Mouse (Mus musculus) neural tube, embryonic 13.5 days (tissue): ENCODE data around the gene Wdr59. TPM values are rescaled to one million over a fixed set of nuclear protein-coding genes. Genes with fewer than 3 reads are reported as not detected.

ENCODE experiments used
- ATAC-seq: fragments of 200-750 bp; cut with Nextera tagmentation; 2 replicates; pipeline ENCODE4 v1.8.0; 2017; ENCODE audit warnings: low read depth, mild to moderate bottlenecking, moderate TSS enrichment, moderate library complexity
- H3K27ac ChIP-seq: fragments of 300-500 bp; sonication (generic); replicated peaks from 2 replicates; pipeline ENCODE4 v1.5.1; 2015; ENCODE audit warnings: moderate library complexity, mild to moderate bottlenecking, inconsistent platforms
- H3K27me3 ChIP-seq: fragments of 300-500 bp; sonication (generic); 2 replicates; pipeline ENCODE4 v1.6.1; 2015; ENCODE audit warnings: mild to moderate bottlenecking, inconsistent platforms
- H3K36me3 ChIP-seq: fragments of 300-500 bp; sonication (generic); 2 replicates; pipeline ENCODE4 v1.6.1; 2015; ENCODE audit warnings: mild to moderate bottlenecking, inconsistent platforms
- H3K4me1 ChIP-seq: fragments of 300-500 bp; sonication (generic); replicated peaks from 2 replicates; pipeline ENCODE4 v1.6.1; 2015; ENCODE audit warnings: inconsistent platforms
- H3K4me2 ChIP-seq: fragments of 300-500 bp; sonication (generic); 2 replicates; pipeline ENCODE4 v1.6.1; 2015; ENCODE audit warnings: inconsistent platforms, mild to moderate bottlenecking, moderate library complexity
- H3K4me3 ChIP-seq: fragments of 300-500 bp; sonication (generic); 2 replicates; pipeline ENCODE4 v1.5.1; 2015; ENCODE audit warnings: mild to moderate bottlenecking, inconsistent platforms
- H3K9ac ChIP-seq: fragments of 300-500 bp; sonication (generic); 2 replicates; pipeline ENCODE4 v1.6.1; 2015; ENCODE audit warnings: moderate library complexity, mild to moderate bottlenecking, inconsistent platforms
- H3K9me3 ChIP-seq: fragments of 300-500 bp; sonication (generic); 2 replicates; pipeline ENCODE4 v1.6.1; 2016; ENCODE audit warnings: inconsistent platforms
- WGBS: fragments of 180-500 bp; shearing (Covaris S2); methylation state at CpG from one replicate; pipeline ENCODE4 v1.1.7; 2015; 5-methylcytosine and 5-hydroxymethylcytosine counted together
- polyA plus RNA-seq: library from polyadenylated mRNA; unstranded; fragments of >200 nt; fragmentation: Nextera tagmentation; extraction: Ambion mirVana; gene quantifications from 2 replicates; pipeline ENCODE4 v1.2.1, GENCODE M21; 2015

Wdr59 gene
- polyA plus RNA-seq, 1 experiment from 2014 or later = 8.5 TPM

DNA sequence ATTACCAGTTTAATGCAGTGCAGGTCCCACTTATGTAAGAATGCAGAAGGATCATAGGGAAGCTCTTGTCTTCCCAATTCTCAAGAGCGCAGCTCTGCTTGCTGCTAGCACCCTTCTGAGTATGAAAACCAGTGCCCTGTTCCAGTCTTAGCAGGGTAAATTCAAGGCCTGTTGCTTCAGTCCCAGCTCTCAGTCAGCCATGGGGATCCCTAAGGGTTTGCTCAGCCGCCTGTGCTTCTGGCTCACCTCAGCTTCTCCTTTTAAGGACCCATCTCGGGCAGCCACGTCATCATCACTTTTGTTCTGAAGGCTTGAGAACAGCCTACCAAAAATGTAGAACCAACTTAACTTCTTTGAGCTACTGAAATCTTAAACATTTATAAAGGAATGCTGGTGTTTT is 39.9 kb upstream of the Wdr59 start:
- no peak overlapping the region for H3K4me3 ChIP-seq
- no peaks in the 10 kb centered on the region for H3K27me3 ChIP-seq
- H3K4me1 ChIP-seq = peaks cover 60% of the 10 kb centered on the region
- H3K9me3 ChIP-seq = no peaks in the 10 kb centered on the region
- no peak overlapping the region for H3K27ac ChIP-seq
- 0 out of 2 replicates have a peak, but pooled peaks cover 3% of the 10 kb centered on the region for H3K36me3 ChIP-seq
- no peak for ATAC-seq
- no peak overlapping the region for H3K4me2 ChIP-seq
- WGBS = 88% methylated on average over 4 of the region's 4 CpGs
- no peak overlapping the region for H3K9ac ChIP-seq

DNA sequence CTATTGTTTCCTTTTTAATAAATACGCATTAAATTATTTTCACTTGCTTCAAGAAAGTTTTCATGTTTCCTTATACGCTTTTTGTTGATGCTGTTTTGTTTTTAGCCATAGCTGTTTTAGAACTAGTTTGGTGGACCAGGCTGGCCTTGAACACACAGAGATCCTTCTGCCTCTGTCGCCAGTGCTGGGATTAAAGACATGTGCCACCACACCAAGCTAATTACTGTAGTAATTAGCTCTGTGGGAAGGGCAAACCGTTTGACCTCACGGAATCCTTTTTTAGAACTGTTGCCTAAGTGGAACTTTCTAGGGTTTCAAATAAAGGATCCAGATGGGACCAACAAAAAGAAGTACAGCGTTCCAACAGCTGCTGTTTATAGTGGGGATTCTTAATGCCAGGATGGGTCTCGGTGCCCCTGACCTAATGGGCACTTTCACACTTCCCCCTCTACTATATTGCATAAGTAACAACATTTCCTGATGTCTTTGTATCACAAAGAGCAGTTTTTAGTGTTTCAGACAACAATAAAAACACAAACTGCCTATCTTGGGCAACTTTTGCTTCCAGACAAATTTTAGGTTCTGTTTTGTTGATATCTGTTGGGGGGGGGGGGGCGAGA is 29.7 kb upstream of the Wdr59 start:
- Histone ChIP-seq H3K4me3 (no peak overlapping the region), H3K9me3 (no peaks in the 10 kb centered on the region), H3K4me2 (no peak overlapping the region), H3K27me3 (no peaks in the 10 kb centered on the region), H3K4me1 (peaks cover 59% of the 10 kb centered on the region), H3K27ac (no peak overlapping the region), H3K9ac (no peak overlapping the region), H3K36me3 (0 out of 2 replicates have a peak, but pooled peaks cover 4% of the 10 kb centered on the region)
- WGBS = 57% methylated on average over 8 of the region's 8 CpGs
- ATAC-seq = no peak

GRCm38 (mm10) chr8:111550002-111550870 is 28.3 kb upstream of the Wdr59 start:
- Histone ChIP-seq H3K9ac (no peak overlapping the region), H3K4me3 (no peak overlapping the region), H3K27me3 (no peaks in the 10 kb centered on the region), H3K9me3 (no peaks in the 10 kb centered on the region), H3K4me1 (peaks cover 54% of the 10 kb centered on the region), H3K4me2 (no peak overlapping the region), H3K36me3 (0 out of 2 replicates have a peak, but pooled peaks cover 4% of the 10 kb centered on the region), H3K27ac (peak overlapping the region; percentile 61)
- ATAC-seq = no peak
- 64% methylated on average over 9 of the region's 9 CpGs for WGBS

- peaks cover 40% of the 10 kb centered on the region for H3K4me1 ChIP-seq
- 89% methylated on average over 6 of the region's 6 CpGs for WGBS
These were observed 26.3 kb upstream of the Wdr59 start for GRCm38 (mm10) chr8:111548201-111548600.

GRCm38 (mm10) chr8:111547144-111547543 is 25.3 kb upstream of the Wdr59 start:
- Histone ChIP-seq H3K9ac (no peak overlapping the region), H3K4me2 (no peak overlapping the region), H3K9me3 (no peaks in the 10 kb centered on the region), H3K27me3 (no peaks in the 10 kb centered on the region), H3K4me1 (peaks cover 46% of the 10 kb centered on the region), H3K36me3 (0 out of 2 replicates have a peak, but pooled peaks cover 4% of the 10 kb centered on the region), H3K27ac (no peak overlapping the region), H3K4me3 (no peak overlapping the region)
- 96% methylated on average over 3 of the region's 3 CpGs for WGBS
- no peak for ATAC-seq

More at GRCm38 (mm10) chr8:111548201-111548600, 26.3 kb upstream of the Wdr59 start:
- H3K9ac ChIP-seq = no peak overlapping the region
- no peaks in the 10 kb centered on the region for H3K9me3 ChIP-seq
- 0 out of 2 replicates have a peak, but pooled peaks cover 4% of the 10 kb centered on the region for H3K36me3 ChIP-seq
- no peak overlapping the region for H3K4me2 ChIP-seq
- no peak for ATAC-seq
- H3K27ac ChIP-seq = no peak overlapping the region
- H3K4me3 ChIP-seq = no peak overlapping the region
- no peaks in the 10 kb centered on the region for H3K27me3 ChIP-seq

- H3K9me3 ChIP-seq = no peaks in the 10 kb centered on the region
- H3K4me2 ChIP-seq = no peak overlapping the region
- no peak for ATAC-seq
- H3K27me3 ChIP-seq = no peaks in the 10 kb centered on the region
- no peak overlapping the region for H3K27ac ChIP-seq
- H3K36me3 ChIP-seq = 0 out of 2 replicates have a peak, but pooled peaks cover 4% of the 10 kb centered on the region
- no peak overlapping the region for H3K9ac ChIP-seq
- no peak overlapping the region for H3K4me3 ChIP-seq
- WGBS = 89% methylated on average over 8 of the region's 8 CpGs
- peaks cover 48% of the 10 kb centered on the region for H3K4me1 ChIP-seq
These were observed 23.7 kb upstream of the Wdr59 start for GRCm38 (mm10) chr8:111545406-111546156.

- H3K4me1 ChIP-seq = peaks cover 51% of the 10 kb centered on the region
- no peaks in the 10 kb centered on the region for H3K9me3 ChIP-seq
- WGBS = 89% methylated on average over 9 of the region's 9 CpGs
These were observed 22.0 kb upstream of the Wdr59 start for GRCm38 (mm10) chr8:111543712-111544380.

DNA sequence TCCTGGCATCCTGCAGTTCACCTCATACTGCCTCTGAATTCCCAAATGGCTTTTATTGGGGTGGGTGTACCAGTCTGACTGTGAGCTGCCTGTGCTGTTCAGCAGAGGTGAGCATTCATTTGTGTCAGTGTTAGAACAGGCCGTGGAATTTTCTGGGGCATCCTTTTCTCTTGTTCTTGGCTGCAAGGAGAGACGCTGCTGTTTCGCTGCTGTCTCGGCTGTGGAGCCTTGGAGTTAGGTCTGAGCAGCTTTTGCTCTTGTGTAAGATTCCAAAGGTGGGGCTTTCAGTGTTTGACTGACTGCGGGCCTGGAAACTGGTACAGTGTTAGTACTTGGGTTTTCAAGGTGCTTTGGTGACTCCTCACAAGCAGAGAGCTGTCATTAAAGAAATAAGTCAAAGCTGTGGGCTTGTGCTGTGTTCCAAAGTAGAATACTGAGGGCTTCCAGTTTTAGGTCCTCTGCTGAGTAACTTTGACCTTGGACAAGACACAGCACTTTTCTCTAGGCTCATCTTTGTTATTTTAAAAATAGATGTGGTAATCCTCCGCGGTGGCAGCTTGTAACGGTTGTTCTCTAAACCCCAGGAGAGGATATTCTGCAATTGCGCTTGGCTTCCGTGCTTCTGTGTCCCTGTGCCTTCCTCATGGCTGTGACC is 17.7 kb upstream of the Wdr59 start:
- WGBS = 47% methylated on average over 10 of the region's 10 CpGs
- ATAC-seq = no peak

More at GRCm38 (mm10) chr8:111543712-111544380, 22.0 kb upstream of the Wdr59 start:
- Histone ChIP-seq H3K9ac (no peak overlapping the region), H3K36me3 (0 out of 2 replicates have a peak, but pooled peaks cover 4% of the 10 kb centered on the region), H3K27me3 (no peaks in the 10 kb centered on the region), H3K4me2 (no peak overlapping the region), H3K4me3 (no peak overlapping the region), H3K27ac (no peak overlapping the region)
- ATAC-seq = no peak

DNA sequence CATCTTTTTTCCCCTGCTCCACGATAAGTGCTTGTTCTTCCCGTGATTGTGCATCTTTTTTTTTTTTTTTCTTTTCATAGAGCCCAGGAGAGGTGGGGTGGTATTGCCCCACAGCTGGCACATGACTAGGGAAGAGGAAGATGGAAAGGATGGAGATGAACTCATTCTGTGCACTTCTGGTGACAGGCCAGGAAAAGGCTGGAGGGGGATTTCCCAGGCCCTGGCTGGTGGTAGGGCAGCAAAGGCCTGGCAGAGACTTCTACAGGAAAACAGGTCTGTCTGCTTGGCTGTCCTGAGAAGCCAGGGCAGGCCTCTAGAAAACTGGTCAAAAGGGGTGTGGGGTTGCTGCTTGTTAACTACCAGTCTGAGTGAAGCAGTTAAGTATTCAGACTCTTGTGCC is 16.3 kb upstream of the Wdr59 start:
- H3K4me2 ChIP-seq = peak overlapping the region; percentile 96
- H3K9ac ChIP-seq = peak overlapping the region; percentile 99
- WGBS = 5% methylated on average over 2 of the region's 2 CpGs
- H3K27ac ChIP-seq = no peak overlapping the region
- H3K9me3 ChIP-seq = no peaks in the 10 kb centered on the region
- no peaks in the 10 kb centered on the region for H3K36me3 ChIP-seq
- peaks cover 52% of the 10 kb centered on the region for H3K4me1 ChIP-seq
- ATAC-seq = no peak
- H3K4me3 ChIP-seq = peak overlapping the region; percentile 100
- H3K27me3 ChIP-seq = no peaks in the 10 kb centered on the region

More for the DNA sequence above, 17.7 kb upstream of the Wdr59 start:
- H3K9ac ChIP-seq = peak overlapping the region; percentile 99
- H3K4me3 ChIP-seq = peak overlapping the region; percentile 100
- H3K4me2 ChIP-seq = peak overlapping the region; percentile 96
- H3K27me3 ChIP-seq = no peaks in the 10 kb centered on the region
- no peaks in the 10 kb centered on the region for H3K9me3 ChIP-seq
- peaks cover 56% of the 10 kb centered on the region for H3K4me1 ChIP-seq
- H3K36me3 ChIP-seq = no peaks in the 10 kb centered on the region
- H3K27ac ChIP-seq = 0 out of 2 replicates have a peak overlapping the region, but pooled peaks have one; percentile 14

DNA sequence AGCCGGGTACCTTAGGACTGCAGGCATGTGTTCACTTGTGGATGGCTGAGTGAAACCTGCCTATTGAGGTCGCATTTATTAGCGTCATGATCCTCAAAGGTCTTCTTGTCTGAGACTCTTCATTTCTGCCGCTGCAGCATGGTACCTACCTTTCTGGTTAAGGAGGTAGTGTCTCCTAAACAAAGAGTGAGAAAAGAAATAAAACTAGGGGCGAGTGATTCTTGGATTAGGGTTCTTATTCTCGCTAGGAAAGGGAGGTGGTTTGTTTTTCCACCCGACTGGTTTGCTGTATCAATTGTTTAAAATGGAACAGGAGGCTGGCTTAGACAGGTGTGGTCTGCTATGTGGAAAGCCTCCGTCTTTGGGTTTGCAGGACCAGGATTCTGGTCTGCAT is 15.9 kb upstream of the Wdr59 start:
- peaks cover 50% of the 10 kb centered on the region for H3K4me1 ChIP-seq
- 6% methylated on average over 8 of the region's 8 CpGs for WGBS
- peak overlapping the region; percentile 98 for H3K27ac ChIP-seq

More for the DNA sequence above, 15.9 kb upstream of the Wdr59 start:
- peak overlapping the region; percentile 100 for H3K4me3 ChIP-seq
- ATAC-seq = peak; percentile 3; the same call in 1 of the 2 replicates
- H3K36me3 ChIP-seq = no peaks in the 10 kb centered on the region
- H3K9me3 ChIP-seq = no peaks in the 10 kb centered on the region
- peak overlapping the region; percentile 96 for H3K4me2 ChIP-seq
- H3K27me3 ChIP-seq = no peaks in the 10 kb centered on the region
- peak overlapping the region; percentile 99 for H3K9ac ChIP-seq
